Mouse (Mus musculus): Measurements from ENCODE around the gene Tcf7. TPM values are rescaled to one million over a fixed set of nuclear protein-coding genes. Genes with fewer than 3 reads are reported as not detected.

Gene Tcf7
- total RNA-seq, 2 experiments from 2014 or later, result 3.2 to 45.5 TPM

- intact Hi-C loops (cut with DNase I), result no loop called here
- DNase-seq, result no peak
Observed at GRCm38 (mm10) chr11:52286301-52286957, 3.6 kb upstream of the Tcf7 start.

GRCm38 (mm10) chr11:52283596-52284571 lies 1.1 kb upstream of the Tcf7 start:
- peak; percentile 72 to 77 for DNase-seq
- intact Hi-C loops (cut with DNase I), result no loop called here

GRCm38 (mm10) chr11:52282420-52282773 lies 417 bp downstream of the Tcf7 start:
- intact Hi-C loops (cut with DNase I), result loop anchor here (1.0 kb wide), 1 partner anchor 19 kb away; no protein-coding TSS in a partner anchor
- no peak for DNase-seq

- DNase-seq, result no peak
Observed at GRCm38 (mm10) chr11:52281568-52282328, 1.1 kb downstream of the Tcf7 start.

GRCm38 (mm10) chr11:52280566-52281455 lies 2.0 kb downstream of the Tcf7 start:
- no peak for DNase-seq
- intact Hi-C loops (cut with DNase I), result no loop called here

More at GRCm38 (mm10) chr11:52281568-52282328, 1.1 kb downstream of the Tcf7 start:
- intact Hi-C loops (cut with DNase I), result loop anchor here (1.0 kb wide), 1 partner anchor 18 kb away; no protein-coding TSS in a partner anchor

- intact Hi-C loops (cut with DNase I), result no loop called here
- no peak for DNase-seq
Observed at GRCm38 (mm10) chr11:52279611-52280145, 3.1 kb downstream of the Tcf7 start.

GRCm38 (mm10) chr11:52278991-52279390 lies 3.8 kb downstream of the Tcf7 start:
- intact Hi-C loops (cut with DNase I), result no loop called here

GRCm38 (mm10) chr11:52278164-52278563 lies 4.7 kb downstream of the Tcf7 start:
- no peak for DNase-seq
- intact Hi-C loops (cut with DNase I), result no loop called here

More at GRCm38 (mm10) chr11:52278991-52279390, 3.8 kb downstream of the Tcf7 start:
- DNase-seq, result no peak

- intact Hi-C loops (cut with DNase I), result no loop called here
- no peak for DNase-seq
Observed at GRCm38 (mm10) chr11:52277433-52278150, 5.2 kb downstream of the Tcf7 start.

- intact Hi-C loops (cut with DNase I), result no loop called here
- DNase-seq, result no peak
Observed at GRCm38 (mm10) chr11:52276961-52277391, 5.8 kb downstream of the Tcf7 start.

GRCm38 (mm10) chr11:52275774-52276555 lies 6.8 kb downstream of the Tcf7 start:
- intact Hi-C loops (cut with DNase I), result no loop called here
- DNase-seq, result no peak

- no peak for DNase-seq
- intact Hi-C loops (cut with DNase I), result no loop called here
Observed at GRCm38 (mm10) chr11:52275366-52275765, 7.4 kb downstream of the Tcf7 start.

GRCm38 (mm10) chr11:52274456-52275112 lies 8.2 kb downstream of the Tcf7 start:
- intact Hi-C loops (cut with DNase I), result no loop called here
- no peak for DNase-seq

- intact Hi-C loops (cut with DNase I), result no loop called here
- no peak for DNase-seq
Observed at GRCm38 (mm10) chr11:52273942-52274330, 8.9 kb downstream of the Tcf7 start.

GRCm38 (mm10) chr11:52273183-52273941 lies 9.5 kb downstream of the Tcf7 start:
- peak in 1 of 2 experiments; percentile 40 for DNase-seq
- intact Hi-C loops (cut with DNase I), result no loop called here

- intact Hi-C loops (cut with DNase I), result no loop called here
- DNase-seq, result no peak
Observed at GRCm38 (mm10) chr11:52272619-52273018, 10.2 kb downstream of the Tcf7 start.

All from heart, postnatal 14 days (tissue).